Mouse (Mus musculus) CH12.LX (cell line): ENCODE results near the gene Slc30a2. TPM values are rescaled to one million over a fixed set of nuclear protein-coding genes. Genes with fewer than 3 reads are reported as not detected.

Experiments used
- DNase-seq: peaks from one replicate; pipeline ENCODE4 v3.0.0-alpha.2; 2013; ENCODE audit errors: extremely low read depth
- H3K27ac ChIP-seq: 2 replicates; pipeline ENCODE4 v1.5.1; 2012; ENCODE audit warnings: low read depth, mild to moderate bottlenecking, control low read depth, moderate library complexity; ENCODE audit not compliant: insufficient read depth
- H3K27me3 ChIP-seq: replicated peaks from 2 replicates; pipeline ENCODE3; 2012; ENCODE audit warnings: inconsistent platforms
- H3K36me3 ChIP-seq, 2 experiments: replicated peaks in 1 of 2; 2 replicates each; pipeline versions ENCODE3 to v1.6.1; 2012; ENCODE audit warnings: inconsistent platforms in 1 of 2, low read length in 1 of 2, mild to moderate bottlenecking in 1 of 2, mixed read lengths in 1 of 2, moderate library complexity in 1 of 2; ENCODE audit not compliant: control insufficient read depth in 1 of 2, insufficient read depth in 1 of 2
- H3K4me1 ChIP-seq, 2 experiments: 2 replicates each; pipeline ENCODE4 v1.6.1; 2012; ENCODE audit warnings: inconsistent platforms in 1 of 2, moderate library complexity in 1 of 2; ENCODE audit not compliant: insufficient read depth in 2 of 2, control insufficient read depth in 1 of 2
- H3K4me2 ChIP-seq: 2 replicates; pipeline ENCODE4 v1.6.1; 2012; ENCODE audit warnings: low read depth, mild to moderate bottlenecking, control low read depth; ENCODE audit not compliant: poor library complexity, insufficient read depth, severe bottlenecking
- H3K4me3 ChIP-seq, 3 experiments: fragments of 150-350 bp in 1 of 3; sonication (generic) in 1 of 3; replicated peaks in 1 of 3; 2 replicates each; pipeline versions ENCODE3 to v1.5.1; 2011 to 2012; ENCODE audit warnings: low read depth in 2 of 3, low read length in 2 of 3, mild to moderate bottlenecking in 2 of 3, moderate library complexity in 2 of 3, control low read depth in 1 of 3, improper control_type of control experiment in 1 of 3, inconsistent platforms in 1 of 3, mixed read lengths in 1 of 3; ENCODE audit not compliant: poor library complexity in 1 of 3
- H3K79me2 ChIP-seq: replicated peaks from 2 replicates; pipeline ENCODE4 v1.6.1; 2012; ENCODE audit warnings: mild to moderate bottlenecking, moderate library complexity; ENCODE audit not compliant: control insufficient read depth, poor library complexity, insufficient read depth, severe bottlenecking; ENCODE audit errors: extremely low read depth
- H3K9ac ChIP-seq: 2 replicates; pipeline ENCODE4 v1.6.1; 2012; ENCODE audit warnings: low read depth, mild to moderate bottlenecking, control low read depth, moderate library complexity; ENCODE audit not compliant: insufficient read depth
- H3K9me3 ChIP-seq: replicated peaks from 2 replicates; pipeline ENCODE3; 2012; ENCODE audit warnings: low read length, inconsistent platforms, mixed read lengths
- BHLHE40 ChIP-seq: IDR thresholded peaks from 2 replicates; pipeline ENCODE4 v1.6.1; 2011; ENCODE audit warnings: mild to moderate bottlenecking, low read depth, low read length, improper control_type of control experiment
- CHD1 ChIP-seq: IDR thresholded peaks from 2 replicates; pipeline ENCODE4 v1.6.1; 2012; ENCODE audit warnings: low read depth, low read length, improper control_type of control experiment, inconsistent platforms
- CHD2 ChIP-seq: IDR thresholded peaks from 2 replicates; pipeline ENCODE4 v1.6.1; 2011; ENCODE audit warnings: low read length, improper control_type of control experiment
- E2F4 ChIP-seq: IDR thresholded peaks from 2 replicates; pipeline ENCODE4 v1.6.1; 2011; ENCODE audit warnings: low read depth, low read length, improper control_type of control experiment; ENCODE audit not compliant: insufficient replicate concordance
- ELF1 ChIP-seq: IDR thresholded peaks from 2 replicates; pipeline ENCODE4 v1.6.1; 2014; ENCODE audit warnings: low read depth, mild to moderate bottlenecking, inconsistent platforms, low read length, improper control_type of control experiment
- EP300 ChIP-seq: IDR thresholded peaks from 2 replicates; pipeline ENCODE4 v1.6.1; 2011; ENCODE audit warnings: low read length, improper control_type of control experiment
- HCFC1 ChIP-seq: IDR thresholded peaks from 2 replicates; pipeline ENCODE4 v1.6.1; 2012; ENCODE audit warnings: low read depth, mild to moderate bottlenecking, inconsistent platforms, low read length, improper control_type of control experiment
- JUN ChIP-seq: IDR thresholded peaks from 2 replicates; pipeline ENCODE4 v1.6.1; 2011; ENCODE audit warnings: low read depth, mild to moderate bottlenecking, low read length, improper control_type of control experiment, moderate library complexity; ENCODE audit not compliant: insufficient read depth
- MAX ChIP-seq: IDR thresholded peaks from 2 replicates; pipeline ENCODE4 v1.6.1; 2011; ENCODE audit warnings: low read length, improper control_type of control experiment
- MEF2A ChIP-seq: IDR thresholded peaks from 2 replicates; pipeline ENCODE4 v1.6.1; 2014; ENCODE audit warnings: low read depth, mild to moderate bottlenecking, inconsistent platforms, low read length, improper control_type of control experiment, borderline replicate concordance
- MXI1 ChIP-seq: IDR thresholded peaks from 2 replicates; pipeline ENCODE4 v1.6.1; 2011; ENCODE audit warnings: mild to moderate bottlenecking, low read depth, low read length, improper control_type of control experiment
- MYC ChIP-seq: IDR thresholded peaks from 2 replicates; pipeline ENCODE4 v1.6.1; 2011; ENCODE audit warnings: low read depth, mild to moderate bottlenecking, improper control_type of control experiment, low read length
- NRF1 ChIP-seq: IDR thresholded peaks from 2 replicates; pipeline ENCODE4 v1.6.1; 2014; ENCODE audit warnings: low read depth, mild to moderate bottlenecking, inconsistent platforms, low read length, improper control_type of control experiment, moderate library complexity
- POLR2A ChIP-seq: IDR thresholded peaks from 2 replicates; pipeline ENCODE4 v1.6.1; 2011; ENCODE audit warnings: low read depth, mild to moderate bottlenecking, improper control_type of control experiment, low read length
- POLR2AphosphoS2 ChIP-seq: IDR thresholded peaks from 2 replicates; pipeline ENCODE4 v1.6.1; 2011; ENCODE audit warnings: low read depth, low read length, improper control_type of control experiment
- RAD21 ChIP-seq: IDR thresholded peaks from 2 replicates; pipeline ENCODE4 v1.6.1; 2011; ENCODE audit warnings: low read depth, mild to moderate bottlenecking, low read length, improper control_type of control experiment, moderate library complexity
- RCOR1 ChIP-seq: conservative IDR thresholded peaks from 2 replicates; pipeline ENCODE4 v1.6.1; 2012; ENCODE audit warnings: low read depth, mild to moderate bottlenecking, inconsistent platforms, low read length, improper control_type of control experiment
- SIN3A ChIP-seq: IDR thresholded peaks from 2 replicates; pipeline ENCODE4 v1.6.1; 2012; ENCODE audit warnings: low read length, improper control_type of control experiment, inconsistent platforms
- SMC3 ChIP-seq: IDR thresholded peaks from 2 replicates; pipeline ENCODE4 v1.6.1; 2011; ENCODE audit warnings: low read depth, low read length, improper control_type of control experiment
- TBP ChIP-seq: conservative IDR thresholded peaks from 2 replicates; pipeline ENCODE4 v1.6.1; 2011; ENCODE audit warnings: low read depth, low read length, improper control_type of control experiment
- TCF12 ChIP-seq: IDR thresholded peaks from 2 replicates; pipeline ENCODE4 v1.6.1; 2014; ENCODE audit warnings: low read depth, mild to moderate bottlenecking, inconsistent platforms, low read length, improper control_type of control experiment
- UBTF ChIP-seq: IDR thresholded peaks from 2 replicates; pipeline ENCODE4 v1.6.1; 2012; ENCODE audit warnings: low read depth, mild to moderate bottlenecking, inconsistent platforms, low read length, improper control_type of control experiment, moderate library complexity
- USF1 ChIP-seq: IDR thresholded peaks from 2 replicates; pipeline ENCODE4 v1.6.1; 2014; ENCODE audit warnings: low read depth, mild to moderate bottlenecking, inconsistent platforms, low read length, improper control_type of control experiment
- ZC3H11A ChIP-seq: IDR thresholded peaks from 2 replicates; pipeline ENCODE4 v1.6.1; 2012; ENCODE audit warnings: low read depth, mild to moderate bottlenecking, inconsistent platforms, low read length, improper control_type of control experiment
- ZMIZ1 ChIP-seq: IDR thresholded peaks from 2 replicates; pipeline ENCODE4 v1.6.1; 2012; ENCODE audit warnings: low read depth, mild to moderate bottlenecking, inconsistent platforms, low read length, improper control_type of control experiment
- dilution Hi-C: fragments of 300-500 bp; cut with MboI; formaldehyde crosslinking; loops from 2 replicates; pipeline ENCODE4 v1.14.3; 2020; ENCODE audit warnings: low sequenced_read_pairs; ENCODE audit not compliant: extremely low pct_unique_long_range_greater_than_20kb, extremely low pct_ligation_motif_present
- in situ Hi-C: fragments of 300-500 bp; cut with MboI; formaldehyde crosslinking; loops from 3 replicates; pipeline ENCODE4 v1.14.3; 2019; ENCODE audit warnings: low sequenced_read_pairs, low pct_ligation_motif_present, low pct_unique_long_range_greater_than_20kb, mixed read lengths
- polyA plus RNA-seq: library from polyadenylated mRNA; unstranded; fragments of >175 nt; gene quantifications from 2 replicates; pipeline ENCODE4 v1.2.1, GENCODE M21; 2012; ENCODE audit warnings: low read depth; ENCODE audit not compliant: insufficient read length
- total RNA-seq, 2 experiments: library from RNA; depleted of rRNA; stranded (reverse); fragments of 300-350 nt in 1 of 2; fragments of >200 nt in 1 of 2; gene quantifications; 2 replicates each; pipeline ENCODE4 v1.2.3; 2012 to 2014

The Slc30a2 gene
- total and polyA plus RNA-seq, 3 experiments = 5.1 to 22.4 (median 8.9) TPM

GRCm38 (mm10) chr4:134400206-134400605, 57.2 kb downstream of the Slc30a2 start:
- in situ Hi-C loops = no loop called here
- Histone ChIP-seq H3K36me3 (peaks cover 0 to 22% of the 10 kb centered on the region in 2 experiments), H3K27me3 (no peaks in the 10 kb centered on the region), H3K27ac (no peak overlapping the region), H3K4me2 (no peak overlapping the region), H3K9me3 (no peaks in the 10 kb centered on the region), H3K9ac (no peak overlapping the region), H3K4me1 (peaks cover 0 to 22% of the 10 kb centered on the region in 2 experiments; a peak in 2 of 4 replicates), H3K4me3 (no peak overlapping the region), H3K79me2 (no peaks in the 10 kb centered on the region)
- no peak for TF ChIP-seq NRF1
- no peak for TF ChIP-seq USF1
- TF ChIP-seq MAX = no peak
- no peak for TF ChIP-seq CHD2
- TF ChIP-seq RCOR1 = no peak
- TF ChIP-seq JUN = no peak
- no peak for TF ChIP-seq SIN3A
- TF ChIP-seq TCF12 = no peak
- TF ChIP-seq HCFC1 = no peak
- TF ChIP-seq RAD21 = no peak
- no peak for TF ChIP-seq TBP
- no peak for TF ChIP-seq MYC
- dilution Hi-C loops = no loop called here
- DNase-seq = no peak

GRCm38 (mm10) chr4:134401181-134401661, 58.2 kb downstream of the Slc30a2 start:
- no peak overlapping the region for H3K9ac ChIP-seq
- no peak overlapping the region for H3K4me3 ChIP-seq
- DNase-seq = no peak
- no peaks in the 10 kb centered on the region for H3K27me3 ChIP-seq
- H3K36me3 ChIP-seq = peaks cover 0 to 29% of the 10 kb centered on the region in 2 experiments
- peaks cover 0 to 18% of the 10 kb centered on the region in 2 experiments; a peak in 2 of 4 replicates for H3K4me1 ChIP-seq
- no peaks in the 10 kb centered on the region for H3K9me3 ChIP-seq
- no peak for TF ChIP-seq BHLHE40
- TF ChIP-seq MXI1 = no peak
- TF ChIP-seq RCOR1 = no peak
- TF ChIP-seq RAD21 = no peak
- TF ChIP-seq ZC3H11A = no peak
- no peak for TF ChIP-seq EP300
- no peak for TF ChIP-seq MEF2A
- no peak for TF ChIP-seq MAX
- TF ChIP-seq SMC3 = no peak
- no peak for TF ChIP-seq POLR2AphosphoS2
- no peak for TF ChIP-seq ELF1
- no peak for TF ChIP-seq E2F4
- no peak for TF ChIP-seq ZMIZ1
- no peak for TF ChIP-seq CHD1
- no peak for TF ChIP-seq UBTF
- no peak for TF ChIP-seq USF1
- TF ChIP-seq JUN = no peak
- no peak for TF ChIP-seq POLR2A
- TF ChIP-seq TCF12 = no peak
- no peak overlapping the region for H3K27ac ChIP-seq
- no peak overlapping the region for H3K4me2 ChIP-seq
- dilution Hi-C loops (no loop called here), in situ Hi-C loops (no loop called here)
- H3K79me2 ChIP-seq = no peaks in the 10 kb centered on the region
